Mouse (Mus musculus) heart, adult 18-20 months (tissue): ENCODE measurements at regions not wholly inside any gene's neighbourhood (a gene's known extent, or its start where the extent isn't known, plus 50 kb on each side); places are given as distances from the start of the nearest gene placed in this dataset.

Source experiments
- DNase-seq, 2 experiments: peaks; one replicate each; pipeline ENCODE4 v3.0.0; 2021 to 2022; ENCODE audit warnings: mixed read lengths in 1 of 2

- peak in 1 of 2 experiments; percentile 54 for DNase-seq
Measured at GRCm38 (mm10) chr7:93136061-93136460, 56.4 kb downstream of the Fam181b start.

- no peak for DNase-seq
Measured at GRCm38 (mm10) chr7:93147379-93147778, 67.7 kb downstream of the Fam181b start.

GRCm38 (mm10) chr7:93151321-93151720 is 71.7 kb downstream of the Fam181b start:
- DNase-seq: no peak

GRCm38 (mm10) chr7:93197106-93197505 is 117.4 kb downstream of the Fam181b start:
- DNase-seq: no peak
